In genomic region chr4:46661433-46661832, GRCm38 (mm10) we compare ENCODE assay signal across 23 mouse cellular contexts. TPM values are rescaled to one million over a fixed set of nuclear protein-coding genes. Genes with fewer than 3 reads are reported as not detected.
DNase-seq lines count a peak whose midpoint lies in the region; ATAC-seq and TF ChIP-seq lines count a peak whose summit lies in the region.
"Had no signal": no experiment of that assay in that cellular context is flagged by ENCODE, and none has a peak within 500 bp of the region (broad histone marks: within the 10 kb centered on the region; RNA-seq: fewer than 3 reads in every experiment).

No protein-coding gene starts in this region.

- no peak for TF ChIP-seq CTCF in intestine, postnatal 0 days (IDR thresholded peaks at IDR 0.05; ENCODE audit: low read depth)
- TF ChIP-seq CTCF in liver, postnatal 0 days (IDR thresholded peaks at IDR 0.05; ENCODE audit: low read depth), result no peak

- no peaks in the 10 kb centered on the region for H3K36me3 ChIP-seq in intestine, postnatal 0 days (ENCODE audit: control insufficient read depth, insufficient read depth)
- H3K36me3 ChIP-seq in intestine, embryonic 15.5 days, result no peaks in the 10 kb centered on the region
- H3K36me3 ChIP-seq in liver, postnatal 0 days (replicated peaks; ENCODE audit: insufficient read depth, low read length), result no peaks in the 10 kb centered on the region
- H3K36me3 ChIP-seq in liver, embryonic 11.5 days (ENCODE audit: control insufficient read depth, insufficient read depth, low read length), result no peaks in the 10 kb centered on the region
- no peaks in the 10 kb centered on the region for H3K36me3 ChIP-seq in midbrain, embryonic 11.5 days (ENCODE audit: control insufficient read depth, insufficient read depth, low read length)
- peaks cover 9% of the 10 kb centered on the region; the same call in 1 of the 2 replicates for H3K36me3 ChIP-seq in midbrain, embryonic 14.5 days (ENCODE audit: control insufficient read depth, insufficient read depth, low read length)
- H3K36me3 ChIP-seq: embryonic facial prominence, embryonic 10.5 days; embryonic facial prominence, embryonic 12.5 days; forebrain, embryonic 15.5 days; G1E had no signal

- no peak overlapping the region for H3K4me2 ChIP-seq in intestine, postnatal 0 days (replicated peaks; ENCODE audit: low read depth)
- no peak overlapping the region for H3K4me2 ChIP-seq in intestine, embryonic 15.5 days (replicated peaks)
- H3K4me2 ChIP-seq in liver, postnatal 0 days (ENCODE audit: low read depth, low read length), result no peak overlapping the region
- H3K4me2 ChIP-seq in liver, embryonic 11.5 days, result no peak overlapping the region
- H3K4me2 ChIP-seq in midbrain, embryonic 11.5 days, result no peak overlapping the region
- H3K4me2 ChIP-seq in midbrain, embryonic 14.5 days (ENCODE audit: low read length), result no peak overlapping the region
- H3K4me2 ChIP-seq: embryonic facial prominence, embryonic 12.5 days; forebrain, embryonic 13.5 days; forebrain, embryonic 15.5 days had no signal

- H3K27me3 ChIP-seq in intestine, postnatal 0 days (replicated peaks; ENCODE audit: control insufficient read depth, insufficient read depth, low read length), result no peaks in the 10 kb centered on the region
- no peaks in the 10 kb centered on the region for H3K27me3 ChIP-seq in intestine, embryonic 15.5 days (replicated peaks)
- no peaks in the 10 kb centered on the region for H3K27me3 ChIP-seq in liver, postnatal 0 days (ENCODE audit: insufficient read depth, low read length)
- no peaks in the 10 kb centered on the region for H3K27me3 ChIP-seq in liver, embryonic 11.5 days (replicated peaks; ENCODE audit: control insufficient read depth, insufficient read depth, low read length)
- no peaks in the 10 kb centered on the region for H3K27me3 ChIP-seq in midbrain, embryonic 11.5 days (ENCODE audit: control insufficient read depth, insufficient read depth, low read length)
- no peaks in the 10 kb centered on the region for H3K27me3 ChIP-seq in midbrain, embryonic 14.5 days (ENCODE audit: control insufficient read depth, insufficient read depth, low read length)
- H3K27me3 ChIP-seq: embryonic facial prominence, embryonic 12.5 days had no signal

- H3K9ac ChIP-seq in intestine, postnatal 0 days (ENCODE audit: low read depth, low read length), result no peak overlapping the region
- no peak overlapping the region for H3K9ac ChIP-seq in intestine, embryonic 15.5 days
- no peak overlapping the region for H3K9ac ChIP-seq in liver, postnatal 0 days (replicated peaks)
- no peak overlapping the region for H3K9ac ChIP-seq in liver, embryonic 11.5 days (ENCODE audit: low read depth, low read length)
- H3K9ac ChIP-seq in midbrain, embryonic 11.5 days (ENCODE audit: low read length), result no peak overlapping the region
- H3K9ac ChIP-seq in midbrain, embryonic 14.5 days (replicated peaks; ENCODE audit: low read length), result no peak overlapping the region
- H3K9ac ChIP-seq: embryonic facial prominence, embryonic 12.5 days; forebrain, embryonic 13.5 days; forebrain, embryonic 15.5 days had no signal

- H3K4me1 ChIP-seq in intestine, postnatal 0 days (replicated peaks; ENCODE audit: control insufficient read depth, insufficient read depth, low read length), result peaks cover 10% of the 10 kb centered on the region
- H3K4me1 ChIP-seq in intestine, embryonic 15.5 days (replicated peaks), result peaks cover 8% of the 10 kb centered on the region
- H3K4me1 ChIP-seq in liver, postnatal 0 days (ENCODE audit: insufficient read depth), result peaks cover 9% of the 10 kb centered on the region
- H3K4me1 ChIP-seq in liver, embryonic 11.5 days (replicated peaks; ENCODE audit: control insufficient read depth, insufficient read depth, low read length), result peaks cover 5% of the 10 kb centered on the region; the same call in 1 of the 2 replicates
- peaks cover 7% of the 10 kb centered on the region; the same call in 1 of the 2 replicates for H3K4me1 ChIP-seq in midbrain, embryonic 11.5 days (ENCODE audit: control insufficient read depth, insufficient read depth, low read length)
- H3K4me1 ChIP-seq in midbrain, embryonic 14.5 days (ENCODE audit: control insufficient read depth, insufficient read depth, low read length), result peaks cover 8% of the 10 kb centered on the region

- peak; percentile 66 for ATAC-seq in intestine, postnatal 0 days
- ATAC-seq in intestine, embryonic 15.5 days, result no peak
- ATAC-seq in liver, postnatal 0 days, result peak; percentile 85
- no peak for ATAC-seq in liver, embryonic 11.5 days (replicated peaks; ENCODE audit: low FRiP score)
- no peak for ATAC-seq in midbrain, embryonic 11.5 days (ENCODE audit: low FRiP score)
- no peak for ATAC-seq in midbrain, embryonic 14.5 days (ENCODE audit: low FRiP score, low TSS enrichment)
- ATAC-seq: activated CD4-positive, CD25-positive, alpha-beta regulatory T cell, adult 4 months; CD4-positive, CD25-positive, alpha-beta regulatory T cell, adult 4 months; forebrain, embryonic 13.5 days; forebrain, embryonic 15.5 days; Patski had no signal

- no peak overlapping the region for H3K27ac ChIP-seq in intestine, postnatal 0 days (ENCODE audit: low read depth, low read length)
- no peak overlapping the region for H3K27ac ChIP-seq in intestine, embryonic 15.5 days
- H3K27ac ChIP-seq in liver, postnatal 0 days (ENCODE audit: low read depth), result no peak overlapping the region
- no peak overlapping the region for H3K27ac ChIP-seq in liver, embryonic 11.5 days (ENCODE audit: low read depth, low read length)
- H3K27ac ChIP-seq in midbrain, embryonic 11.5 days (ENCODE audit: low read depth, low read length), result no peak overlapping the region
- no peak overlapping the region for H3K27ac ChIP-seq in midbrain, embryonic 14.5 days (replicated peaks; ENCODE audit: low read depth, low read length)
- H3K27ac ChIP-seq: embryonic facial prominence, embryonic 10.5 days; embryonic facial prominence, embryonic 12.5 days; forebrain, embryonic 13.5 days; forebrain, embryonic 15.5 days had no signal

- no peak overlapping the region for H3K4me3 ChIP-seq in intestine, postnatal 0 days (ENCODE audit: low read depth, low read length)
- H3K4me3 ChIP-seq in intestine, embryonic 15.5 days (replicated peaks), result no peak overlapping the region
- H3K4me3 ChIP-seq in liver, postnatal 0 days (ENCODE audit: low read depth, low read length), result no peak overlapping the region
- no peak overlapping the region for H3K4me3 ChIP-seq in liver, embryonic 11.5 days (ENCODE audit: low read depth, low read length)
- no peak overlapping the region for H3K4me3 ChIP-seq in midbrain, embryonic 11.5 days (ENCODE audit: low read depth, low read length)
- no peak overlapping the region for H3K4me3 ChIP-seq in midbrain, embryonic 14.5 days (replicated peaks; ENCODE audit: low read depth, low read length)
- H3K4me3 ChIP-seq: embryonic facial prominence, embryonic 10.5 days; embryonic facial prominence, embryonic 12.5 days; forebrain, embryonic 13.5 days; forebrain, embryonic 15.5 days had no signal

- peak; percentile 59; the same call in 1 of the 2 replicates for TF ChIP-seq EP300 in liver, postnatal 0 days (IDR thresholded peaks at IDR 0.05; ENCODE audit: low read depth)

- peak; percentile 40 for DNase-seq in liver, postnatal 0 days
- DNase-seq in liver, embryonic 11.5 days (ENCODE audit: low spot score), result no peak
- peak; percentile 66 for DNase-seq in midbrain, embryonic 11.5 days (ENCODE audit: low spot score, missing footprints)
- no peak for DNase-seq in midbrain, embryonic 14.5 days
- DNase-seq: adrenal gland, adult 8-10 months; adrenal gland, postnatal 14 days; adrenal gland, postnatal 36 days; B cell, adult 2 months; cerebellum, adult 11-12 months; cerebellum, adult 2 months; cerebellum, adult 9-10 months; cerebellum, postnatal 10 days; cerebellum, postnatal 25 days had no signal

- no peaks in the 10 kb centered on the region for H3K9me3 ChIP-seq in intestine, postnatal 0 days (ENCODE audit: control insufficient read depth)
- H3K9me3 ChIP-seq in intestine, embryonic 15.5 days, result no peaks in the 10 kb centered on the region
- no peaks in the 10 kb centered on the region for H3K9me3 ChIP-seq in liver, postnatal 0 days (ENCODE audit: low read length)
- no peaks in the 10 kb centered on the region for H3K9me3 ChIP-seq in liver, embryonic 11.5 days (ENCODE audit: control insufficient read depth, low read length)
- no peaks in the 10 kb centered on the region for H3K9me3 ChIP-seq in midbrain, embryonic 11.5 days (ENCODE audit: control insufficient read depth, low read length)
- no peaks in the 10 kb centered on the region for H3K9me3 ChIP-seq in midbrain, embryonic 14.5 days (ENCODE audit: control insufficient read depth, low read length)
- H3K9me3 ChIP-seq: embryonic facial prominence, embryonic 10.5 days; embryonic facial prominence, embryonic 12.5 days; forebrain, embryonic 13.5 days; forebrain, embryonic 15.5 days; G1E had no signal

- 55% methylated on average over 9 of the region's 9 CpGs for WGBS in intestine, postnatal 0 days
- WGBS in intestine, embryonic 15.5 days, result 71% methylated on average over 9 of the region's 9 CpGs
- WGBS in liver, postnatal 0 days (ENCODE audit: insufficient replicate concordance), result 66% methylated on average over 9 of the region's 9 CpGs
- 74% methylated on average over 9 of the region's 9 CpGs for WGBS in liver, embryonic 11.5 days
- 78% methylated on average over 9 of the region's 9 CpGs for WGBS in midbrain, embryonic 11.5 days
- 78% methylated on average over 9 of the region's 9 CpGs for WGBS in midbrain, embryonic 14.5 days

RNA-seq across cellular contexts. Expression of gene Tbc1d2, which starts 11.4 kb away (rescaled TPM):
- polyA plus RNA-seq in intestine, postnatal 0 days (2015; fragmentation: Nextera tagmentation; extraction: Ambion mirVana), result 5.1 and 5.2 TPM in 2 replicates
- 6.0 and 6.3 TPM in 2 replicates for polyA plus RNA-seq in intestine, embryonic 15.5 days (2015; fragmentation: Nextera tagmentation; extraction: Ambion mirVana)
- polyA plus RNA-seq in liver, postnatal 0 days (2015; fragmentation: Nextera tagmentation; extraction: Ambion mirVana), result 0.75 and 0.83 TPM in 2 replicates
- polyA plus RNA-seq in liver, embryonic 11.5 days (2014; fragmentation: Nextera tagmentation; extraction: Ambion mirVana), result 0.58 and 0.70 TPM in 2 replicates
- 0.43 and 0.60 TPM in 2 replicates for polyA plus RNA-seq in midbrain, embryonic 11.5 days (2014; fragmentation: Nextera tagmentation; extraction: Ambion mirVana)
- polyA plus RNA-seq in midbrain, embryonic 14.5 days (2014; fragmentation: Nextera tagmentation; extraction: Ambion mirVana), result 0.16 and 0.31 TPM in 2 replicates
- polyA plus RNA-seq: G1E had no signal

RNA-seq across cellular contexts. Expression of gene Coro2a, which starts 59.4 kb away (rescaled TPM):
- polyA plus RNA-seq in intestine, postnatal 0 days (2015; fragmentation: Nextera tagmentation; extraction: Ambion mirVana), result 53.0 and 59.7 TPM in 2 replicates
- 66.0 and 68.3 TPM in 2 replicates for polyA plus RNA-seq in intestine, embryonic 15.5 days (2015; fragmentation: Nextera tagmentation; extraction: Ambion mirVana)
- 1.7 and 2.2 TPM in 2 replicates for polyA plus RNA-seq in liver, postnatal 0 days (2015; fragmentation: Nextera tagmentation; extraction: Ambion mirVana)
- 4.8 and 5.7 TPM in 2 replicates for polyA plus RNA-seq in liver, embryonic 11.5 days (2014; fragmentation: Nextera tagmentation; extraction: Ambion mirVana)
- 2.2 TPM in 2 replicates for polyA plus RNA-seq in midbrain, embryonic 11.5 days (2014; fragmentation: Nextera tagmentation; extraction: Ambion mirVana)
- 5.1 and 5.4 TPM in 2 replicates for polyA plus RNA-seq in midbrain, embryonic 14.5 days (2014; fragmentation: Nextera tagmentation; extraction: Ambion mirVana)

Comparison
In these comparisons a context has a peak if more than half of its experiments do, and no peak if none do; other contexts are left out.
1. ATAC-seq: peak in intestine, postnatal 0 days (single experiment) and liver, postnatal 0 days (single experiment); none in intestine, embryonic 15.5 days (single experiment), liver, embryonic 11.5 days (single experiment), midbrain, embryonic 11.5 days (single experiment) and midbrain, embryonic 14.5 days (single experiment).
2. DNase-seq: peak in liver, postnatal 0 days (single experiment) and midbrain, embryonic 11.5 days (single experiment); none in liver, embryonic 11.5 days (single experiment) and midbrain, embryonic 14.5 days (single experiment).